Mouse (Mus musculus) midbrain, postnatal 0 days (tissue): ENCODE measurements at regions not wholly inside any gene's neighbourhood (a gene's known extent, or its start where the extent isn't known, plus 50 kb on each side); places are given as distances from the start of the nearest gene placed in this dataset.

Experiments used
- ATAC-seq: fragments of 200-750 bp; cut with Nextera tagmentation; 2 replicates; pipeline ENCODE4 v1.8.0; 2017; ENCODE audit warnings: moderate number of reproducible peaks, mild to moderate bottlenecking, moderate TSS enrichment, moderate library complexity; ENCODE audit not compliant: low FRiP score
- DNase-seq: peaks from one replicate; pipeline ENCODE4 v3.0.0-alpha.2; 2015; ENCODE audit warnings: low spot score
- H3K27ac ChIP-seq: fragments of 300-500 bp; sonication (generic); 2 replicates; pipeline ENCODE4 v1.5.1; 2014; ENCODE audit warnings: low read depth, mild to moderate bottlenecking, low read length, mixed read lengths
- H3K27me3 ChIP-seq: fragments of 300-500 bp; sonication (generic); 2 replicates; pipeline ENCODE4 v1.6.1; 2014; ENCODE audit warnings: low read length, control low read depth, mixed read lengths; ENCODE audit not compliant: insufficient read depth
- H3K36me3 ChIP-seq: fragments of 300-500 bp; sonication (generic); 2 replicates; pipeline ENCODE4 v1.6.1; 2014; ENCODE audit warnings: low read length, control low read depth, mixed read lengths; ENCODE audit not compliant: insufficient read depth
- H3K4me1 ChIP-seq: fragments of 300-500 bp; sonication (generic); 2 replicates; pipeline ENCODE4 v1.6.1; 2014; ENCODE audit warnings: mild to moderate bottlenecking, control low read depth, antibody characterized with exemption, low read length, mixed read lengths; ENCODE audit not compliant: insufficient read depth
- H3K4me2 ChIP-seq: fragments of 300-500 bp; sonication (generic); 2 replicates; pipeline ENCODE4 v1.6.1; 2014; ENCODE audit warnings: low read depth, mild to moderate bottlenecking, low read length, mixed read lengths; ENCODE audit not compliant: poor library complexity, severe bottlenecking
- H3K4me3 ChIP-seq: fragments of 300-500 bp; sonication (generic); 2 replicates; pipeline ENCODE4 v1.5.1; 2014; ENCODE audit warnings: low read depth, mild to moderate bottlenecking, low read length, moderate library complexity
- H3K9ac ChIP-seq: fragments of 300-500 bp; sonication (generic); replicated peaks from 2 replicates; pipeline ENCODE4 v1.6.1; 2014; ENCODE audit warnings: mild to moderate bottlenecking, low read length, moderate library complexity, mixed read lengths; ENCODE audit not compliant: poor library complexity, severe bottlenecking
- H3K9me3 ChIP-seq: fragments of 300-500 bp; sonication (generic); 2 replicates; pipeline ENCODE4 v1.6.1; 2016; ENCODE audit warnings: low read length, control low read depth
- CTCF ChIP-seq: IDR thresholded peaks from 2 replicates; pipeline ENCODE4 v1.5.1; 2016; ENCODE audit warnings: antibody characterized with exemption, mild to moderate bottlenecking
- WGBS: fragments of 180-500 bp; shearing (Covaris S2); extraction: QIAGEN DNeasy Blood & Tissue Kit; methylation state at CpG from one replicate; pipeline ENCODE4 v1.1.7; 2014; 5-methylcytosine and 5-hydroxymethylcytosine counted together

DNA sequence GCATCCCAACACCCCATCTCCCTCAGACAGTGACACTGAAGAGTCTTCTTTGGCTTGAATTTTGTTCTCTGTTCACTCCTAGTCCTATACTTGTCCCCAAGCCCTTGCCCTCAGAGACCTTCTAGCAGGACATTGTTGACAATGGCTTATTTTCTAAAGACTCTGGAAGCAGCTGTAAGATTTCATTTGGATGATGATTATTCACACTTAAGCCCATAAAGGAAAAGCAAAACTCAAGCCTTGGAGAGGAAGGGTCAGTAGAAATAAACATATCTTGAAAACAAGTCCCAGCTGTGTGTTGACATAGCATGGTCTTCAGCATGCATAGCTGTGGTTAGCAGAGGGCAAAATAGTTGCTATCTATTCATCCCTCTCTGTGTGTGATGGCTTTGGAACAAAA is 59.9 kb upstream of the Cdh11 start:
- no peaks in the 10 kb centered on the region for H3K4me1 ChIP-seq
- H3K36me3 ChIP-seq = no peaks in the 10 kb centered on the region
- no peaks in the 10 kb centered on the region for H3K27me3 ChIP-seq
- no peak overlapping the region for H3K9ac ChIP-seq
- no peak for TF ChIP-seq CTCF
- no peaks in the 10 kb centered on the region for H3K9me3 ChIP-seq
- no peak overlapping the region for H3K4me3 ChIP-seq
- ATAC-seq (no peak), DNase-seq (no peak)
- no peak overlapping the region for H3K4me2 ChIP-seq
- no peak overlapping the region for H3K27ac ChIP-seq

DNA sequence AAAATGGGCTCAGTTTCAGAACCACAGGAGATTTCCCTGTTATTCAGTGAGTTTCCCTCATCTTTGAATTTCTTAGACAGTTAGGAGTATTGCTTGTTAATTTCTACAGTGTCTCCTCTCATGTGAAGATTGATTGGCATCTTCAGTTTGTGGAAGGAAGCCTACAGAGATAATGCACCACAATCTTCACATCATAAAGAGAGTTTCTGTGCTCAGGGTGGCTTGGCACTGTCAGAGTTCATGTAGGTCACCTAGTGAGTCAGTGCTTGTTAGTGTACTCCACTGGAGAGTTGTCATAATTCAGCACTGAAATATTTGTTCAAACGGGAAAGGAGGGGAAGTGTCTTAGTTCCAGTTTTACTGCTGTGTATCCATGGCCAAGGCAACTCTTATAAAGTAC is 74.6 kb upstream of the Cdh11 start:
- Histone ChIP-seq H3K4me3 (no peak overlapping the region), H3K36me3 (no peaks in the 10 kb centered on the region), H3K9ac (no peak overlapping the region), H3K27me3 (no peaks in the 10 kb centered on the region), H3K4me1 (no peaks in the 10 kb centered on the region), H3K27ac (no peak overlapping the region), H3K4me2 (no peak overlapping the region), H3K9me3 (no peaks in the 10 kb centered on the region)
- TF ChIP-seq CTCF = no peak
- no peak for ATAC-seq
- no peak for DNase-seq
- WGBS = 87% methylated on average over 1 of the region's 1 CpGs

DNA sequence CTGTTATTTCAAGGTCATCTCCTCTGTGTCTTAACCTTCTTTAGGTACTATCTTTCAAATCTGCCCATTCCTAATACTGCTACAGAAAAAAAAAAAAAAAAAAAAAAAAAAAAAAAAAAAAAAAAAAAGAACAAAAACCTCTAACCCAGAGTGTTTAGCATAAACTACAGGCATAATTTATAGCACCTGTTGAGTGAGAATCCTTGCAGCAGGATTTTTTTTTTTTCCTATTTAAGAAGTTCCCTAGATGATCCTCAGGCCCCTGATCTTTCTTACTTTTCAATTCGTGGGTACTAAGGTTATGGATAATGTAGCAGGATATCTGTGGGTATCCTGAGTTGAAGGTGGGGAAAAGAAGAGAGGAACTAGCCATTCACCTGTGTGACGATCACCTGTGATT is 114.1 kb upstream of the Cdh11 start:
- no peak for TF ChIP-seq CTCF
- no peak for DNase-seq
- Histone ChIP-seq H3K9me3 (no peaks in the 10 kb centered on the region), H3K4me2 (no peak overlapping the region), H3K4me1 (no peaks in the 10 kb centered on the region), H3K36me3 (no peaks in the 10 kb centered on the region), H3K9ac (no peak overlapping the region), H3K27ac (no peak overlapping the region), H3K27me3 (no peaks in the 10 kb centered on the region), H3K4me3 (no peak overlapping the region)
- WGBS = 75% methylated on average over 2 of the region's 2 CpGs
- no peak for ATAC-seq

DNA sequence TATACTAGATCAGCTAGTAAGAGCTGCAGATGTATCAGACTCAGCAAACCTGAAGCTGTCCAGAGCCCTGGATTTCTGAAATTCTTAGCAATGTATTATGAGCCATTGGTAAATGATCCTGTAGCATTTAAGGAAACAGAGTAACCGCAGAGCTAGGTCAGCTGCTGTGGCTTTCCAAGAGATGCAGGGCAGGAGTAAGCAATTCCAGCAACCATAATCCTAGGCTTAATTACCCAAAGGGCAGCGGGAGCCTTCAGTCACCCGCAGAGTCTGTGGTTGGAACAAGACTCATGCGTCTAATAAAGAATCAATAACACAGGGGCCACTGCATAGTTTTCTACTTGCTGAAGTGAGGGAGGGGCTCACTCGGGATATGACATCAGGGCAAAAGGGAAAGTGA is 115.2 kb upstream of the Cdh11 start:
- no peak overlapping the region for H3K9ac ChIP-seq
- H3K4me3 ChIP-seq = no peak overlapping the region
- no peak overlapping the region for H3K4me2 ChIP-seq
- WGBS = 38% methylated on average over 5 of the region's 5 CpGs
- H3K36me3 ChIP-seq = no peaks in the 10 kb centered on the region
- H3K27ac ChIP-seq = no peak overlapping the region
- no peak for ATAC-seq
- no peaks in the 10 kb centered on the region for H3K9me3 ChIP-seq
- DNase-seq = peak; percentile 3
- TF ChIP-seq CTCF = no peak
- no peaks in the 10 kb centered on the region for H3K27me3 ChIP-seq
- H3K4me1 ChIP-seq = no peaks in the 10 kb centered on the region

GRCm38 (mm10) chr8:102907444-102907843 is 122.0 kb upstream of the Cdh11 start:
- H3K4me3 ChIP-seq = no peak overlapping the region
- no peak for ATAC-seq
- no peaks in the 10 kb centered on the region for H3K9me3 ChIP-seq
- H3K27me3 ChIP-seq = no peaks in the 10 kb centered on the region
- H3K4me2 ChIP-seq = no peak overlapping the region
- no peaks in the 10 kb centered on the region for H3K4me1 ChIP-seq
- DNase-seq = no peak
- no peak overlapping the region for H3K27ac ChIP-seq
- no peak overlapping the region for H3K9ac ChIP-seq
- TF ChIP-seq CTCF = no peak
- WGBS = 76% methylated on average over 2 of the region's 2 CpGs
- no peaks in the 10 kb centered on the region for H3K36me3 ChIP-seq

DNA sequence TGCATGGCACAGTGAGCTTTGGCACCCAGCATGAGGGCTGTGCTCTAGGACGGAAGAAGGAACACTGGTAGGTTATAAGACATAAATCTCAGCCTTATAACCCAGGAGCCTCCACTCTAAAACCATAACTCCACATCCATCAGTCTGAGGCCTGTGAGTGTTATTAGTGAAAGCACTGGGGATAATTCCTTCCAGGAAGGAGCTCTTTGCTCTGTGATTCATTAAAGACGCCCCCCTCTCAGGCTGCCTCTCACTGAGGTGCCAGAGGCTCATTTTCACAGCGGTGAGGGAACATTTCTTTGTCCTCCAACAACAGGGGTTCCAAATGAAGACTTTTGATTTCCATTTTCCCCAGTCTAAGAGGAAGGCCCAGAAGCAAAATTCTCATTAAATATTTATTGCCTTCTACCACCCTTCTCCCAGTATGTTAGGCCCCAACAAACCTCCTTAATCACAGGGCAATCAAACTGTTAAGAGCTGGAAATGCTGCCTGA is 145.9 kb upstream of the Cdh11 start:
- H3K4me1 ChIP-seq = no peaks in the 10 kb centered on the region
- no peak overlapping the region for H3K27ac ChIP-seq
- no peak for DNase-seq
- no peaks in the 10 kb centered on the region for H3K9me3 ChIP-seq
- H3K4me3 ChIP-seq = no peak overlapping the region
- no peak for ATAC-seq
- H3K9ac ChIP-seq = no peak overlapping the region
- no peaks in the 10 kb centered on the region for H3K27me3 ChIP-seq
- 16% methylated on average over 3 of the region's 3 CpGs for WGBS
- H3K36me3 ChIP-seq = no peaks in the 10 kb centered on the region
- no peak for TF ChIP-seq CTCF
- no peak overlapping the region for H3K4me2 ChIP-seq

GRCm38 (mm10) chr8:102938771-102939170 is 153.3 kb upstream of the Cdh11 start:
- ATAC-seq (no peak), DNase-seq (no peak)
- H3K27me3 ChIP-seq = no peaks in the 10 kb centered on the region
- no peak for TF ChIP-seq CTCF
- no peaks in the 10 kb centered on the region for H3K36me3 ChIP-seq
- H3K27ac ChIP-seq = no peak overlapping the region
- H3K9me3 ChIP-seq = no peaks in the 10 kb centered on the region
- H3K4me1 ChIP-seq = no peaks in the 10 kb centered on the region
- H3K4me3 ChIP-seq = no peak overlapping the region
- H3K4me2 ChIP-seq = no peak overlapping the region
- 90% methylated on average over 2 of the region's 2 CpGs for WGBS
- H3K9ac ChIP-seq = no peak overlapping the region
